Mouse (Mus musculus) embryonic facial prominence, embryonic 12.5 days (tissue): ENCODE measurements around the gene Gm5134. TPM values are rescaled to one million over a fixed set of nuclear protein-coding genes. Genes with fewer than 3 reads are reported as not detected.

Experiments
- ATAC-seq: fragments of 200-750 bp; cut with Nextera tagmentation; 2 replicates; pipeline ENCODE4 v1.8.0; 2017; ENCODE audit not compliant: insufficient number of reproducible peaks, insufficient read depth, low FRiP score, low TSS enrichment
- H3K27ac ChIP-seq: fragments of 300-500 bp; sonication (generic); 2 replicates; pipeline ENCODE4 v1.5.1; 2016; ENCODE audit warnings: mild to moderate bottlenecking
- H3K27me3 ChIP-seq: fragments of 300-500 bp; sonication (generic); 2 replicates; pipeline ENCODE4 v1.6.1; 2016; ENCODE audit warnings: mild to moderate bottlenecking, moderate library complexity
- H3K36me3 ChIP-seq: fragments of 300-500 bp; sonication (generic); 2 replicates; pipeline ENCODE4 v1.6.1; 2016; ENCODE audit warnings: mild to moderate bottlenecking
- H3K4me1 ChIP-seq: fragments of 300-500 bp; sonication (generic); 2 replicates; pipeline ENCODE4 v1.6.1; 2016
- H3K4me2 ChIP-seq: fragments of 300-500 bp; sonication (generic); replicated peaks from 2 replicates; pipeline ENCODE4 v1.6.1; 2016; ENCODE audit warnings: mild to moderate bottlenecking, moderate library complexity
- H3K4me3 ChIP-seq: fragments of 300-500 bp; sonication (generic); 2 replicates; pipeline ENCODE4 v1.5.1; 2016; ENCODE audit warnings: mild to moderate bottlenecking
- H3K9ac ChIP-seq: fragments of 300-500 bp; sonication (generic); 2 replicates; pipeline ENCODE4 v1.6.1; 2016; ENCODE audit warnings: mild to moderate bottlenecking, moderate library complexity
- H3K9me3 ChIP-seq: fragments of 300-500 bp; sonication (generic); 2 replicates; pipeline ENCODE4 v1.6.1; 2016; ENCODE audit warnings: mild to moderate bottlenecking, moderate library complexity
- WGBS: fragments of 180-500 bp; shearing (Covaris S2); methylation state at CpG from one replicate; pipeline ENCODE4 v1.1.7; 2016; 5-methylcytosine and 5-hydroxymethylcytosine counted together
- polyA plus RNA-seq: library from polyadenylated mRNA; unstranded; fragments of >200 nt; fragmentation: Nextera tagmentation; extraction: Ambion mirVana; gene quantifications from 2 replicates; pipeline ENCODE4 v1.2.1, GENCODE M21; 2016

Gm5134 gene
- polyA plus RNA-seq, 1 experiment from 2014 or later = not detected

GRCm38 (mm10) chr10:75941042-75941824 lies 13.1 kb upstream of the Gm5134 start:
- Histone ChIP-seq H3K4me1 (peaks cover under 1% of the 10 kb centered on the region; the same call in 1 of the 2 replicates), H3K36me3 (no peaks in the 10 kb centered on the region), H3K9me3 (no peaks in the 10 kb centered on the region), H3K9ac (no peak overlapping the region), H3K4me2 (no peak overlapping the region), H3K4me3 (no peak overlapping the region), H3K27me3 (peaks cover 15% of the 10 kb centered on the region), H3K27ac (no peak overlapping the region)
- 65% methylated on average over 9 of the region's 9 CpGs for WGBS
- no peak for ATAC-seq

GRCm38 (mm10) chr10:75942736-75943477 lies 11.4 kb upstream of the Gm5134 start, which contains the start of gene Vpreb3:
Gene Vpreb3, plus strand, starts transcription at chr10:75943057.
- Histone ChIP-seq H3K36me3 (no peaks in the 10 kb centered on the region), H3K9ac (no peak within 1 kb of the TSS), H3K4me1 (no peaks in the 10 kb centered on the region; the same call in 1 of the 2 replicates), H3K4me3 (no peak within 1 kb of the TSS), H3K27ac (no peak within 1 kb of the TSS), H3K27me3 (no peaks in the 10 kb centered on the region), H3K4me2 (no peak within 1 kb of the TSS), H3K9me3 (no peaks in the 10 kb centered on the region)
- WGBS = 77% methylated on average over 15 of the region's 15 CpGs
- ATAC-seq = no peak

GRCm38 (mm10) chr10:75944066-75944772 lies 10.1 kb upstream of the Gm5134 start:
- H3K27me3 ChIP-seq = no peaks in the 10 kb centered on the region
- H3K4me3 ChIP-seq = no peak overlapping the region
- H3K4me1 ChIP-seq = no peaks in the 10 kb centered on the region; the same call in 1 of the 2 replicates
- H3K36me3 ChIP-seq = no peaks in the 10 kb centered on the region
- no peak for ATAC-seq
- 27% methylated on average over 11 of the region's 11 CpGs for WGBS
- no peaks in the 10 kb centered on the region for H3K9me3 ChIP-seq
- H3K27ac ChIP-seq = no peak overlapping the region
- H3K9ac ChIP-seq = no peak overlapping the region
- H3K4me2 ChIP-seq = no peak overlapping the region

GRCm38 (mm10) chr10:75945213-75945612 lies 9.1 kb upstream of the Gm5134 start:
- Histone ChIP-seq H3K27me3 (peaks cover 6% of the 10 kb centered on the region; the same call in 1 of the 2 replicates), H3K36me3 (no peaks in the 10 kb centered on the region), H3K9ac (no peak overlapping the region), H3K27ac (no peak overlapping the region), H3K4me1 (peaks cover 6% of the 10 kb centered on the region), H3K9me3 (no peaks in the 10 kb centered on the region), H3K4me3 (no peak overlapping the region), H3K4me2 (no peak overlapping the region)
- WGBS = 89% methylated on average over 7 of the region's 7 CpGs
- ATAC-seq = no peak

DNA sequence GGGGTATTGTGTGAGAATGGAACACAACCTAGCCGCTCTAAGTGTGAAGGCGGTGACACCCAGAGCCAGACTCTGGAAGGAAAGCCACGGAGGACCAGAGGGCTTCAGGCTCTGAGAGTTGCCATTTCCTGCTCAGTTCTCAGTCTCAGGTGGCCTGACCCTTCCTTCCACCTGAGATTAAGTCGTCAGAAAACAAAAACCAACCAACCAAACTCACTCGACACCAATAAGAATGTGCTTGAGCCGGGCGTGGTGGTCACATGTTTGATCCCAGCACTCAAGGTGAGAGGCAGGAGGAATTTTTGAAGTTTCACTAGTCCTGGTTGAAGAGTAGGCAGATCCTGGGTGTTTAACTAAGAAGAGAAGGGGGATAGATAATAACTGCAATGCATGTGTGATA lies 8.4 kb upstream of the Gm5134 start:
- Histone ChIP-seq H3K9ac (no peak overlapping the region), H3K9me3 (no peaks in the 10 kb centered on the region), H3K4me3 (no peak overlapping the region), H3K36me3 (no peaks in the 10 kb centered on the region), H3K4me1 (peaks cover 13% of the 10 kb centered on the region), H3K27ac (no peak overlapping the region), H3K4me2 (no peak overlapping the region), H3K27me3 (peaks cover 10% of the 10 kb centered on the region; the same call in 1 of the 2 replicates)
- WGBS = 79% methylated on average over 7 of the region's 7 CpGs
- no peak for ATAC-seq

DNA sequence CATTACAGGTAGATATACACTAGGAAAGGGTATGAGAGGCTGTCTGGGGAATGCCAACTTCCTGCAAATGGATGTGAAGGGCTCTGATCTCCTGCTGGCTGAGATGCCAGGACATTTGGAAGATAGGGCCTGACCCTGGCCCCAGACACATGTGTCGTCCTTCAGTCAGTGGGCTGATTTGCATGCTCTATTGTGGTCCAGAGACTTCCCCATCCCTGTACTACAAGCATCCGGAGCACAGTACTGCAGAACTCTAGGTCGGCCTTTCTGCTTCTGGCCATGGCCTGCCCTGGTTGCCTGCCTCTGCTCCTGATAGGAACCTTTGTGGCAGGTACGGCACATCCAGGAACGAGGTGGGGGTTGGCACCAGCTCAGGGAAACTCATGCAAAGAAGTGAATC lies 6.2 kb upstream of the Gm5134 start:
- Histone ChIP-seq H3K4me1 (peaks cover 15% of the 10 kb centered on the region), H3K9me3 (no peaks in the 10 kb centered on the region), H3K9ac (no peak overlapping the region), H3K4me2 (no peak overlapping the region), H3K4me3 (no peak overlapping the region), H3K27me3 (peaks cover 10% of the 10 kb centered on the region; the same call in 1 of the 2 replicates), H3K27ac (no peak overlapping the region), H3K36me3 (no peaks in the 10 kb centered on the region)
- ATAC-seq = no peak
- 75% methylated on average over 5 of the region's 5 CpGs for WGBS

GRCm38 (mm10) chr10:75949053-75950045 lies 5.0 kb upstream of the Gm5134 start:
- H3K36me3 ChIP-seq = no peaks in the 10 kb centered on the region
- H3K9ac ChIP-seq = no peak overlapping the region
- H3K27me3 ChIP-seq = peaks cover 15% of the 10 kb centered on the region; the same call in 1 of the 2 replicates
- peaks cover 15% of the 10 kb centered on the region for H3K4me1 ChIP-seq
- H3K4me3 ChIP-seq = no peak overlapping the region
- no peak overlapping the region for H3K4me2 ChIP-seq
- H3K9me3 ChIP-seq = no peaks in the 10 kb centered on the region
- ATAC-seq = no peak
- no peak overlapping the region for H3K27ac ChIP-seq
- 78% methylated on average over 22 of the region's 22 CpGs for WGBS

GRCm38 (mm10) chr10:75950791-75951210 lies 3.5 kb upstream of the Gm5134 start:
- WGBS = 2% methylated on average over 20 of the region's 23 CpGs
- ATAC-seq = peak; percentile 36; the same call in 1 of the 2 replicates
- Histone ChIP-seq H3K9me3 (no peaks in the 10 kb centered on the region), H3K36me3 (no peaks in the 10 kb centered on the region), H3K9ac (peak overlapping the region; percentile 43), H3K27me3 (peaks cover 15% of the 10 kb centered on the region; the same call in 1 of the 2 replicates), H3K27ac (no peak overlapping the region), H3K4me3 (peak overlapping the region; percentile 40), H3K4me1 (peaks cover 15% of the 10 kb centered on the region), H3K4me2 (peak overlapping the region; percentile 85)

DNA sequence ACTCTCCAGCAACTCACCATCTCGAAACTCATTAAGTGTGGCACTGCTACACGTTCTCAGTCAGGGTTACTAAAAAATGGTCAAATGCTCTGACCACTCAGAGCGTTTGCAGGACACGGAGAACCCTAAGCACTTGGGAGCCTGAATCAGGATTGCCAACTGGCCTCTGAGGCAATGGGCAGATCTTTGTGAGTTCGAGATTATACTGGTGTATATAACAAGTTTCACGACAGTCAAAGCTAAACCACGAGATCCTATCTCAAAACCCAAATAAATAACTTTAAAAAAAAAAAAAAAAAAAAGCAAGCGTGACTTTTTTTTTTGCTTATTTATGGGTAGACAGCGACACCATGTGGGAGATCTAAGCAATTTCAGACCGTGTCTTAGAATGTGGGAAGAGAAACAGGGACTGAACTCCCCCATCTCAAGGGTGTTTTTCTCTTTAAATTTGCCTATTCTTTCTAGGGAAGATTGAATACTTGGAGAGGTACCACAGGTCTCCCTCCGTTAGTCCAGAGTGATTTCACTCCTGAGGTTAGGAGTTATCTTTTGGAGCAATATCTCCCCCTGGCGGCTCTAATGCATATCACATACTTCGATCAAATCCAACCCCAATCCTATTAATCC lies 2.8 kb upstream of the Gm5134 start:
- Histone ChIP-seq H3K4me1 (peaks cover 15% of the 10 kb centered on the region), H3K27ac (no peak overlapping the region), H3K9ac (peak overlapping the region; percentile 43), H3K4me2 (peak overlapping the region; percentile 85), H3K36me3 (no peaks in the 10 kb centered on the region), H3K9me3 (no peaks in the 10 kb centered on the region), H3K4me3 (peak overlapping the region; percentile 40), H3K27me3 (peaks cover 15% of the 10 kb centered on the region; the same call in 1 of the 2 replicates)
- no peak for ATAC-seq
- 4% methylated on average over 13 of the region's 13 CpGs for WGBS

DNA sequence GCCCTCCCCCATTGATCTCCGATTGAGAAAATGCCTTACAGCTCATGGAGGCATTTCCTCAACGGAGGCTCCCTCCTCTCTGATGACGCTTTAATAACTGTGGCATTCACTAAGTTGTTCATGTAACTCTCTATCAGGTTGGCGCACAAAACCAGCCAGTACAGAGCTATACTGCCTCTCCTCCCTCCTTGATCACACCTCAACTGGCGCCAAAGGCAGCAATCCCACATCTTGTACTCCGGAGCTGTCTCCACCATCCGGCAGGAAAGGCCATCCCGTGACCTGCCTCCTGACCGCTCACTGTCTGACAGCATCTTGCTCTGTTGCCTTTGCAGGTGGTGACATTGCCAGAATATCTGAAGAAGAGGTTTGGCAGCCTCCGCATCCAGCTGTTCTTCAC lies 19.5 kb downstream of the Gm5134 start:
- no peaks in the 10 kb centered on the region for H3K9me3 ChIP-seq
- no peaks in the 10 kb centered on the region for H3K27me3 ChIP-seq
- no peaks in the 10 kb centered on the region for H3K4me1 ChIP-seq
- H3K4me3 ChIP-seq = no peak overlapping the region
- H3K27ac ChIP-seq = no peak overlapping the region
- 94% methylated on average over 10 of the region's 10 CpGs for whole genome bisulfite sequencing
- H3K9ac ChIP-seq = no peak overlapping the region
- no peaks in the 10 kb centered on the region for H3K36me3 ChIP-seq
- H3K4me2 ChIP-seq = no peak overlapping the region
- no peak for ATAC-seq
